Mouse (Mus musculus): ENCODE measurements around the gene Hhat. TPM values are rescaled to one million over a fixed set of nuclear protein-coding genes. Genes with fewer than 3 reads are reported as not detected.

Gene Hhat
- polyA plus RNA-seq, 1 experiment from 2014 or later: 10.7 TPM

GRCm38 (mm10) chr1:192730517-192730916, 40.5 kb downstream of the Hhat start:
- WGBS: 61% methylated on average over 7 of the region's 7 CpGs
- no peaks in the 10 kb centered on the region for H3K27me3 ChIP-seq
- H3K4me2 ChIP-seq: no peak overlapping the region
- H3K4me3 ChIP-seq: no peak overlapping the region
- no peak for ATAC-seq (ENCODE audit: borderline replicate concordance, extremely low read depth, low FRiP score, low TSS enrichment)
- no peak overlapping the region for H3K9ac ChIP-seq
- peaks cover under 1% of the 10 kb centered on the region; the same call in 1 of the 2 replicates for H3K4me1 ChIP-seq
- H3K9me3 ChIP-seq: no peaks in the 10 kb centered on the region
- no peaks in the 10 kb centered on the region for H3K36me3 ChIP-seq
- no peak overlapping the region for H3K27ac ChIP-seq

- H3K4me1 ChIP-seq: no peaks in the 10 kb centered on the region
- H3K27ac ChIP-seq: no peak overlapping the region
- no peaks in the 10 kb centered on the region for H3K9me3 ChIP-seq
- H3K4me3 ChIP-seq: no peak overlapping the region
- no peaks in the 10 kb centered on the region for H3K27me3 ChIP-seq
- no peak overlapping the region for H3K4me2 ChIP-seq
- WGBS: 52% methylated on average over 11 of the region's 11 CpGs
- H3K36me3 ChIP-seq: no peaks in the 10 kb centered on the region; the same call in 1 of the 2 replicates
- H3K9ac ChIP-seq: no peak overlapping the region
- peak; percentile 74; the same call in 1 of the 2 replicates for ATAC-seq (ENCODE audit: borderline replicate concordance, extremely low read depth, low FRiP score, low TSS enrichment)
Observed at GRCm38 (mm10) chr1:192726996-192727624, 43.9 kb downstream of the Hhat start.

GRCm38 (mm10) chr1:192722147-192722546, 48.9 kb downstream of the Hhat start:
- H3K27ac ChIP-seq: no peak overlapping the region
- no peaks in the 10 kb centered on the region for H3K27me3 ChIP-seq
- WGBS: 33% methylated on average over 5 of the region's 5 CpGs
- H3K4me3 ChIP-seq: no peak overlapping the region
- ATAC-seq (ENCODE audit: borderline replicate concordance, extremely low read depth, low FRiP score, low TSS enrichment): no peak
- H3K9ac ChIP-seq: no peak overlapping the region
- H3K36me3 ChIP-seq: no peaks in the 10 kb centered on the region; the same call in 1 of the 2 replicates
- H3K4me2 ChIP-seq: no peak overlapping the region
- H3K9me3 ChIP-seq: no peaks in the 10 kb centered on the region
- no peaks in the 10 kb centered on the region for H3K4me1 ChIP-seq

- Histone ChIP-seq H3K36me3 (no peaks in the 10 kb centered on the region; the same call in 1 of the 2 replicates), H3K9me3 (no peaks in the 10 kb centered on the region), H3K27me3 (no peaks in the 10 kb centered on the region), H3K4me1 (no peaks in the 10 kb centered on the region), H3K4me2 (no peak overlapping the region), H3K4me3 (no peak overlapping the region), H3K27ac (no peak overlapping the region), H3K9ac (no peak overlapping the region)
- ATAC-seq (ENCODE audit: borderline replicate concordance, extremely low read depth, low FRiP score, low TSS enrichment): no peak
- 74% methylated on average over 10 of the region's 10 CpGs for WGBS
Observed at GRCm38 (mm10) chr1:192720156-192720555, 50.9 kb downstream of the Hhat start.

GRCm38 (mm10) chr1:192711779-192712348, 59.2 kb downstream of the Hhat start:
- H3K27me3 ChIP-seq: no peaks in the 10 kb centered on the region
- H3K4me1 ChIP-seq: no peaks in the 10 kb centered on the region
- no peak for ATAC-seq (ENCODE audit: borderline replicate concordance, extremely low read depth, low FRiP score, low TSS enrichment)
- WGBS: 29% methylated on average over 3 of the region's 3 CpGs
- H3K4me2 ChIP-seq: no peak overlapping the region
- no peak overlapping the region for H3K27ac ChIP-seq
- H3K9me3 ChIP-seq: no peaks in the 10 kb centered on the region
- no peaks in the 10 kb centered on the region for H3K36me3 ChIP-seq
- no peak overlapping the region for H3K4me3 ChIP-seq
- H3K9ac ChIP-seq: no peak overlapping the region

- Histone ChIP-seq H3K27ac (no peak overlapping the region), H3K4me1 (no peaks in the 10 kb centered on the region), H3K36me3 (no peaks in the 10 kb centered on the region), H3K9ac (no peak overlapping the region), H3K27me3 (no peaks in the 10 kb centered on the region), H3K9me3 (no peaks in the 10 kb centered on the region), H3K4me2 (no peak overlapping the region), H3K4me3 (no peak overlapping the region)
- ATAC-seq (ENCODE audit: borderline replicate concordance, extremely low read depth, low FRiP score, low TSS enrichment): no peak
- 77% methylated on average over 8 of the region's 8 CpGs for WGBS
Observed at GRCm38 (mm10) chr1:192700339-192701073, 70.5 kb downstream of the Hhat start.

- Histone ChIP-seq H3K4me1 (no peaks in the 10 kb centered on the region), H3K9ac (no peak overlapping the region), H3K4me3 (no peak overlapping the region), H3K27me3 (no peaks in the 10 kb centered on the region), H3K4me2 (no peak overlapping the region), H3K9me3 (no peaks in the 10 kb centered on the region), H3K27ac (no peak overlapping the region), H3K36me3 (no peaks in the 10 kb centered on the region)
- ATAC-seq (ENCODE audit: borderline replicate concordance, extremely low read depth, low FRiP score, low TSS enrichment): no peak
Observed at GRCm38 (mm10) chr1:192699101-192699500, 71.9 kb downstream of the Hhat start.

- Histone ChIP-seq H3K27me3 (no peaks in the 10 kb centered on the region), H3K9ac (no peak overlapping the region), H3K9me3 (no peaks in the 10 kb centered on the region), H3K4me1 (no peaks in the 10 kb centered on the region), H3K27ac (no peak overlapping the region), H3K4me2 (no peak overlapping the region), H3K4me3 (no peak overlapping the region), H3K36me3 (no peaks in the 10 kb centered on the region)
- ATAC-seq (ENCODE audit: borderline replicate concordance, extremely low read depth, low FRiP score, low TSS enrichment): no peak
- 50% methylated on average over 1 of the region's 1 CpGs for WGBS
Observed at GRCm38 (mm10) chr1:192696371-192696863, 74.6 kb downstream of the Hhat start.

- H3K4me3 ChIP-seq: no peak overlapping the region
- 87% methylated on average over 10 of the region's 10 CpGs for WGBS
- H3K9me3 ChIP-seq: no peaks in the 10 kb centered on the region
- H3K27ac ChIP-seq: no peak overlapping the region
- H3K4me2 ChIP-seq: no peak overlapping the region
- H3K4me1 ChIP-seq: no peaks in the 10 kb centered on the region
- no peak overlapping the region for H3K9ac ChIP-seq
- no peaks in the 10 kb centered on the region for H3K27me3 ChIP-seq
- no peak for ATAC-seq (ENCODE audit: borderline replicate concordance, extremely low read depth, low FRiP score, low TSS enrichment)
- H3K36me3 ChIP-seq: no peaks in the 10 kb centered on the region
Observed at GRCm38 (mm10) chr1:192693644-192694043, 77.4 kb downstream of the Hhat start.

GRCm38 (mm10) chr1:192692982-192693381, 78.0 kb downstream of the Hhat start:
- H3K27me3 ChIP-seq: no peaks in the 10 kb centered on the region
- ATAC-seq (ENCODE audit: borderline replicate concordance, extremely low read depth, low FRiP score, low TSS enrichment): no peak
- no peak overlapping the region for H3K4me2 ChIP-seq
- H3K4me3 ChIP-seq: no peak overlapping the region
- H3K4me1 ChIP-seq: no peaks in the 10 kb centered on the region
- 70% methylated on average over 7 of the region's 7 CpGs for WGBS
- no peak overlapping the region for H3K9ac ChIP-seq
- no peaks in the 10 kb centered on the region for H3K36me3 ChIP-seq
- no peaks in the 10 kb centered on the region for H3K9me3 ChIP-seq
- no peak overlapping the region for H3K27ac ChIP-seq

GRCm38 (mm10) chr1:192682219-192682951, 88.6 kb downstream of the Hhat start:
- Histone ChIP-seq H3K36me3 (no peaks in the 10 kb centered on the region), H3K27me3 (no peaks in the 10 kb centered on the region), H3K27ac (no peak overlapping the region), H3K4me1 (no peaks in the 10 kb centered on the region), H3K9me3 (no peaks in the 10 kb centered on the region), H3K4me3 (no peak overlapping the region), H3K4me2 (no peak overlapping the region), H3K9ac (no peak overlapping the region)
- 94% methylated on average over 4 of the region's 4 CpGs for WGBS
- ATAC-seq (ENCODE audit: borderline replicate concordance, extremely low read depth, low FRiP score, low TSS enrichment): no peak
